Mouse (Mus musculus) brain, embryonic 14.5 days (tissue): ENCODE measurements at regions not wholly inside any gene's neighbourhood (a gene's known extent, or its start where the extent isn't known, plus 50 kb on each side); places are given as distances from the start of the nearest gene placed in this dataset.

Source experiments
- CTCF ChIP-seq: fragments of 200-500 bp; IDR thresholded peaks from 2 replicates; pipeline ENCODE4 v1.5.1; 2012; ENCODE audit warnings: inconsistent platforms, mild to moderate bottlenecking, moderate library complexity, borderline replicate concordance; ENCODE audit not compliant: insufficient read depth, insufficient read length; ENCODE audit errors: extremely low read depth
- POLR2A ChIP-seq: fragments of 200-500 bp; IDR thresholded peaks from 2 replicates; pipeline ENCODE4 v1.6.1; 2012; ENCODE audit warnings: mild to moderate bottlenecking, inconsistent platforms, borderline replicate concordance; ENCODE audit not compliant: poor library complexity, insufficient read depth, insufficient read length, severe bottlenecking; ENCODE audit errors: extremely low read depth

DNA sequence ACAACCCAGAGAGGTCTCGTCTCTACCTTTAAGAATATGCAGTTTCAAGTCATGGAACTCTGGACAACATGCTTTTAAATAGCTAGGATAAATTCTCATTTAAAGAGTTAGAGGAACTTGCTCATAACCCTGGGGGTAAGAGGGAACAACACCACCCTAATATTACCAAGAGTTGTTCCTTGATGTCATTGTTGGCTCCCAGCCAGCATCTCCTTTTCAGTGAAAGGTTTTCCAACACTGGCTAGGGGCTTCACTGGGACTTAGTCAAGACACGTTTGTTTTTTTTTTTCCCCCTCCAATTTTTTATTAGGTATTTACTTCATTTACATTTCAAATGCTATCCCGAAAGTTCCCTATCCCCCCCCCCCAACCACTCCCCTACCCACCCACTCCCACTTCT is 163.1 kb upstream of the Tnp1 start:
- TF ChIP-seq POLR2A (no peak), CTCF (no peak)
